Mouse (Mus musculus) embryonic fibroblast, embryonic 13.5 days (primary cell): Measurements from ENCODE around the gene Ccdc34.

Source experiments
- CTCF ChIP-seq: IDR thresholded peaks from 2 replicates; pipeline ENCODE4 v1.5.1; 2011; ENCODE audit warnings: mild to moderate bottlenecking, control low read depth, low read length, moderate library complexity, borderline replicate concordance; ENCODE audit not compliant: insufficient read depth
- POLR2A ChIP-seq: IDR thresholded peaks from 2 replicates; pipeline ENCODE4 v1.6.1; 2011; ENCODE audit warnings: low read depth, mild to moderate bottlenecking, control low read depth, low read length, moderate library complexity

GRCm38 (mm10) chr2:110192702-110193312, 175.2 kb downstream of the Ccdc34 start:
- TF ChIP-seq CTCF = no peak
- TF ChIP-seq POLR2A = no peak
